Mouse (Mus musculus) C2C12 (cell line): ENCODE measurements around the gene Mpv17.
A peak's percentile ranks its signal among the peaks of the same experiment; 100 is the strongest.

ENCODE experiments used
- CEBPB ChIP-seq: IDR thresholded peaks from one replicate; pipeline ENCODE4 v1.6.1; 2011; ENCODE audit warnings: low read depth, mild to moderate bottlenecking, control low read depth, moderate library complexity
- CTCF ChIP-seq: IDR thresholded peaks from one replicate; pipeline ENCODE4 v1.5.1; 2011; ENCODE audit not compliant: control insufficient read depth, insufficient read depth, insufficient read length
- USF1 ChIP-seq: IDR thresholded peaks from one replicate; pipeline ENCODE4 v1.6.1; 2011; ENCODE audit warnings: low read depth, mild to moderate bottlenecking, control low read depth, moderate library complexity

- TF ChIP-seq CTCF (no peak), USF1 (peak; percentile 42), CEBPB (no peak)
Observed at GRCm38 (mm10) chr5:31201742-31202590, 47.9 kb upstream of the Mpv17 start, which contains the start of gene Zfp513.
